Mouse (Mus musculus): ENCODE data around the gene Lrrc45. TPM values are rescaled to one million over a fixed set of nuclear protein-coding genes. Genes with fewer than 3 reads are reported as not detected.

Gene Lrrc45
- polyA plus RNA-seq, 1 experiment from 2014 or later = 75.4 TPM

GRCm38 (mm10) chr11:120684660-120685059, 29.1 kb upstream of the Lrrc45 start:
- no peak overlapping the region for H3K9ac ChIP-seq
- no peak overlapping the region for H3K4me3 ChIP-seq
- ATAC-seq (ENCODE audit: low FRiP score, low read depth) = no peak
- WGBS = 85% methylated on average over 2 of the region's 2 CpGs
- H3K27ac ChIP-seq = no peak overlapping the region
- no peaks in the 10 kb centered on the region for H3K9me3 ChIP-seq
- H3K4me2 ChIP-seq (replicated peaks) = no peak overlapping the region
- peaks cover 91% of the 10 kb centered on the region for H3K36me3 ChIP-seq
- H3K27me3 ChIP-seq = no peaks in the 10 kb centered on the region
- no peaks in the 10 kb centered on the region for H3K4me1 ChIP-seq

- Histone ChIP-seq H3K27ac (peak overlapping the region; percentile 83), H3K9ac (no peak overlapping the region)
- no peak for ATAC-seq (ENCODE audit: low FRiP score, low read depth)
Observed at GRCm38 (mm10) chr11:120686650-120687272, 27.0 kb upstream of the Lrrc45 start.

DNA sequence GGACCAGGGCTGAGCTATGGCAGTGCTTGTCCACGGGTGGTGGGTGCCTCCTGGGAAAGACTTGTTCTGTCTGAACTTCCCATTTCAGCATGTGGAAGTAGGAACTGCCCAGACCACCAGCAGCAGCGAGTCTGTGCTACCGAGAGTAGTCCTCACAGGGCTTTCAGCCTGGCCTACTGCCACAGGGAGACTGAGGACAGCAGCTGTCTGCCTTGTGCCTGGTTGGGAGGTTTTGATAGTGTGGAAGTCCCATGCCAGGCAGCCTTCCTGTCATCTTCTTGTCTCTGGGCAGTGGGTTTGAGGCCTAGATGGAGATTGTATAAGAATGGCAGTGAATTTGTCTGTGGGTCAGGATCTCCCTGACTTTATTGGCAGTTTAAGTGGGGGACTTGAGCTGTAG, 24.4 kb upstream of the Lrrc45 start:
- no peak for ATAC-seq (ENCODE audit: low FRiP score, low read depth)
- Histone ChIP-seq H3K27ac (no peak overlapping the region), H3K4me3 (no peak overlapping the region), H3K27me3 (no peaks in the 10 kb centered on the region), H3K4me2 (replicated peaks) (no peak overlapping the region), H3K9me3 (no peaks in the 10 kb centered on the region), H3K9ac (no peak overlapping the region; the same call in 1 of the 2 replicates), H3K36me3 (peaks cover 86% of the 10 kb centered on the region), H3K4me1 (0 out of 2 replicates have a peak, but pooled peaks cover under 1% of the 10 kb centered on the region)
- 80% methylated on average over 3 of the region's 3 CpGs for WGBS

More at GRCm38 (mm10) chr11:120686650-120687272, 27.0 kb upstream of the Lrrc45 start:
- Histone ChIP-seq H3K4me2 (replicated peaks) (no peak overlapping the region; the same call in 1 of the 2 replicates), H3K4me1 (no peaks in the 10 kb centered on the region), H3K36me3 (peaks cover 87% of the 10 kb centered on the region), H3K4me3 (no peak overlapping the region), H3K9me3 (no peaks in the 10 kb centered on the region), H3K27me3 (no peaks in the 10 kb centered on the region)
- 77% methylated on average over 20 of the region's 20 CpGs for WGBS

DNA sequence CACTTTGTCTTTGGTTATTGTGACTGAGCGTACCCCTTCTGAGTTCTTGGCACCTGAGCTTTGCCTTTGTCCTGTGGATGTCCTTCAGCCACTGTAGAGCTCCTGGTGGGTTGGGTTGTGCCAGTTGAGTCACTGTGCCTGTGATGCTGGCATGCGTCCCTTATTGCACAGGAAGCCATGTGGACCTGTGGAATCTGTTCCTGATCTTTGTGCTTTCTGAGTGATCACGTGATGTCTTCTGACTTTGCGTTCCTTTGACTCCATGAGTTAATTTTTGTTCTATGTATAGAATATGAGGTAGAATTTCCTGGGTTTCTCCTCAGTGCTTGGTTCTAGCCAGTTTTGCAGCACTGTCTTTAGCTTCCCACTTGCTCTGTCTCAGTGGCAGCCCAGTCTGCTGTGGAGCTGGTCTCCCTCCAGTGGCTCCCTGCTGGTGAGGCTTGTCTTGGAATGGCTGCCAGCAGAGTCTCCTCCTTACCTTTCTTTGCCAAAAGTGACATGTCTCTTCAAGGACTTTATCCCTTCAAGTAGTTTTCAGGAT, 21.2 kb upstream of the Lrrc45 start:
- 91% methylated on average over 4 of the region's 4 CpGs for WGBS
- no peaks in the 10 kb centered on the region for H3K9me3 ChIP-seq

DNA sequence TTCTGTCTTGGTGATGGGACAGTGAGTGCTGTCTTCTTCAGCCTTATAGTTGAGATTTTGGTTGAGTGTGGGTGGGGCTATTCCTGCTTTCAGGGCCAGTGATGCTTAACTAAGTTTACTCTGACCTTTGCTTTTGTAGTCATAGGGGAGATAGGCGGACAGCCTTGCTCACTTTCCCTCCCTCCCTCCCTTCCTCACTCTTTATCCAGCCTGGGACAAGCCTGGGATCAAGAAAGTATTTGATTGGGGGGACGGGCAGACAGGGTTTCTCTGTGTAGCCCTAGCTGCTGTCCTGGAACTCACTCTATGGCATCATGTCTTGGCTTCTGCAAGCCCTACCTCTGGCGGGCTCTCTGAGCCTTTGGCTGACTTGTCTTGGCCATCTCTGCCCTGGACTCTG, 20.3 kb upstream of the Lrrc45 start:
- Histone ChIP-seq H3K9me3 (no peaks in the 10 kb centered on the region), H3K27ac (no peak overlapping the region), H3K27me3 (no peaks in the 10 kb centered on the region), H3K4me2 (replicated peaks) (no peak overlapping the region), H3K9ac (no peak overlapping the region), H3K36me3 (peaks cover 71% of the 10 kb centered on the region), H3K4me1 (peaks cover 28% of the 10 kb centered on the region), H3K4me3 (no peak overlapping the region)
- ATAC-seq (ENCODE audit: low FRiP score, low read depth) = no peak
- WGBS = 87% methylated on average over 3 of the region's 3 CpGs

More for the DNA sequence above, 21.2 kb upstream of the Lrrc45 start:
- H3K9ac ChIP-seq = no peak overlapping the region
- H3K27me3 ChIP-seq = no peaks in the 10 kb centered on the region
- no peak overlapping the region for H3K4me2 ChIP-seq (replicated peaks)
- no peak overlapping the region for H3K4me3 ChIP-seq
- no peak overlapping the region for H3K27ac ChIP-seq
- no peak for ATAC-seq (ENCODE audit: low FRiP score, low read depth)
- H3K36me3 ChIP-seq = peaks cover 75% of the 10 kb centered on the region
- H3K4me1 ChIP-seq = peaks cover 21% of the 10 kb centered on the region

DNA sequence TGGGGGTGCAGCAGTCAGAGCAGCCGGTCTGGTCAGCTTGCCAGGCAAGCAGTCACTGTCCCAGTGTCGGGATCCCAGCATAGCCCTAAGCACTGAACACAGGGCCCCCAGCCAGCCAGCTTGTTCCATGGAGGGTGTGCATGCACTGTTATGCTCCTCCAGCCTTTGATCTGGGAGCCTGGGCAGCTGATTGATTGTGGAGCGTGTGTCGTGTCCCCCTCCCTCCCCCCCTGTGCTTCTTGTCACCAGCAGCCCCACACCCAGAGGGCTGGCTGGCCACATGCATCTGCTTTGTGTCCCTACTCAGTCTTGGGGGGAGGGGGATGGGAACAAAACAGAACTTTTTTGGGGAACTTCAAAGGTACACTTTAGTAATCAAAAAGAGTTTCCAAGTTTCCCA, 18.5 kb upstream of the Lrrc45 start:
- H3K9me3 ChIP-seq = no peaks in the 10 kb centered on the region
- no peaks in the 10 kb centered on the region for H3K27me3 ChIP-seq
- H3K9ac ChIP-seq = peak overlapping the region; percentile 26
- H3K36me3 ChIP-seq = peaks cover 73% of the 10 kb centered on the region
- peak; percentile 57 for ATAC-seq (ENCODE audit: low FRiP score, low read depth)
- 8% methylated on average over 4 of the region's 4 CpGs for WGBS
- no peak overlapping the region for H3K4me3 ChIP-seq
- peaks cover 28% of the 10 kb centered on the region for H3K4me1 ChIP-seq
- no peak overlapping the region for H3K4me2 ChIP-seq (replicated peaks)
- H3K27ac ChIP-seq = peak overlapping the region; percentile 63; the same call in 1 of the 2 replicates

GRCm38 (mm10) chr11:120695641-120696040, 18.1 kb upstream of the Lrrc45 start:
- ATAC-seq (ENCODE audit: low FRiP score, low read depth) = peak; percentile 25; the same call in 1 of the 2 replicates
- Histone ChIP-seq H3K36me3 (peaks cover 73% of the 10 kb centered on the region), H3K27ac (peak overlapping the region; percentile 63; the same call in 1 of the 2 replicates), H3K9me3 (no peaks in the 10 kb centered on the region), H3K27me3 (no peaks in the 10 kb centered on the region), H3K9ac (peak overlapping the region; percentile 53), H3K4me1 (peaks cover 28% of the 10 kb centered on the region), H3K4me3 (no peak overlapping the region), H3K4me2 (replicated peaks) (peak overlapping the region; percentile 14; the same call in 1 of the 2 replicates)
- 10% methylated on average over 12 of the region's 12 CpGs for WGBS

- Histone ChIP-seq H3K9me3 (no peaks in the 10 kb centered on the region), H3K4me3 (no peak overlapping the region), H3K27me3 (no peaks in the 10 kb centered on the region), H3K27ac (no peak overlapping the region), H3K4me2 (replicated peaks) (no peak overlapping the region), H3K36me3 (peaks cover 76% of the 10 kb centered on the region), H3K4me1 (peaks cover 28% of the 10 kb centered on the region), H3K9ac (no peak overlapping the region)
- 89% methylated on average over 6 of the region's 6 CpGs for WGBS
- ATAC-seq (ENCODE audit: low FRiP score, low read depth) = no peak
Observed at GRCm38 (mm10) chr11:120696568-120696967, 17.2 kb upstream of the Lrrc45 start.

DNA sequence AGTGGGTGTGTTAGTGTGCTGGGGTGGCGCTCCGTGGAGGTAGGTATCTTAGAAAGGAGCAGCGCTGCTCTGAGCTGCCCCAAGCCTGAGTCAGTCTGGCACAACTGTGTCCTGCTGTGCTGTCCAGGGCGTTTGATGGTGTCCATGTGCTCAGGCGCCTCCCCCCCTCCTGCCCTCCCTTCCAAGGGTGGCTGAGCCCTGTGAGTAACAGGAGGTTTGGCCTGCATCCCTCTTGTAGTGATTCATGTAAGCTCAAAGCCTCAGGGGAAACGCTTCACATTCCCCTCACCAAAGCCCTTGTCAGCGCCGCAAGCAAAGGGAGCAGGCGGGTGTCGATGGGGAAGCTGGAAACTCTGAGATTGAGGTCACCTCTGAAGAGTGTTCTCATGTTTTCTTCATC, 16.0 kb upstream of the Lrrc45 start:
- no peak overlapping the region for H3K27ac ChIP-seq
- peaks cover 28% of the 10 kb centered on the region for H3K4me1 ChIP-seq
- H3K4me2 ChIP-seq (replicated peaks) = no peak overlapping the region
- 38% methylated on average over 10 of the region's 10 CpGs for WGBS
- peak overlapping the region; percentile 50; the same call in 1 of the 2 replicates for H3K9ac ChIP-seq
- H3K9me3 ChIP-seq = no peaks in the 10 kb centered on the region
- no peak for ATAC-seq (ENCODE audit: low FRiP score, low read depth)
- H3K4me3 ChIP-seq = no peak overlapping the region
- no peaks in the 10 kb centered on the region for H3K27me3 ChIP-seq
- peaks cover 77% of the 10 kb centered on the region for H3K36me3 ChIP-seq

DNA sequence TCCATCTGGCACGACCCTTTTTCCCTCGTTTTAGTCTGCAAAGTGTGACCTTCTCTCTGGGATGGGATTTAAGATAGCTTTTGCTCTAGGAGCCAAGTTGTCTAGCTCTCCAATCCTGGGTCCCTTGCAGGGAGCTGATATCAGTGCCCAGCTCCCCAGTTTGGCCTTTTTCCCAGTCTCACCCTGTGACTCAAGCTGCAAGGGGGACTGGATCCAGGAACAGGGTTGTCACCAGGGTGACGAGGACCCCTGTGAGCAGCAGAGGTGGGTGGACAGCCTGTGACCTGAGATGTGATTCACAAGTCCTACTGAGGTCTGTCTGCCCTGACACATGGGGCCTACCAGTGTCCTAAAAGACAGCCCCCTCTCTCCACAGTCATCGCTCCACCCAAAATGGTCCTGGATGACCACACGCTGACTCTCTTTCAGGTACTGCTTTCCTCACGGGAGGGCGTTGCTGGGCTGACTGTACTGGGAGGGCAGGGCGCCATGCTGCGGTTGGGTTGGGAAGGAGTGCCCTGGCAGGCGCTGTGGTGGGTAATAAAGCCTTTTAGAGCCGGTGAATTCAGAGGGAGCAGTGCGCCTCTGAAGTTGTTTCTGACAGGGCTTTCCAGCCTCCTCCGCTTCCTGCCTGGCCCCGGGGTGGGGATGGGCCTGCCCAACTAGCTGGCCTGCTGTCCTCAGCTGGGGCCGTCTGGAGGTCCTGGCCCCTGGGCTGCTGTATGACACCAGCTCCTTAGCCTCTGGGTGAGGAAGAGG, 9.8 kb upstream of the Lrrc45 start:
- peak overlapping the region; percentile 50 for H3K9ac ChIP-seq
- no peak overlapping the region for H3K4me3 ChIP-seq
- no peak overlapping the region; the same call in 1 of the 2 replicates for H3K4me2 ChIP-seq (replicated peaks)
- WGBS = 19% methylated on average over 15 of the region's 15 CpGs
- peak overlapping the region; percentile 77 for H3K27ac ChIP-seq
- no peaks in the 10 kb centered on the region for H3K27me3 ChIP-seq
- H3K36me3 ChIP-seq = peaks cover 42% of the 10 kb centered on the region
- no peaks in the 10 kb centered on the region for H3K9me3 ChIP-seq
- H3K4me1 ChIP-seq = peaks cover 59% of the 10 kb centered on the region
- no peak for ATAC-seq (ENCODE audit: low FRiP score, low read depth)

DNA sequence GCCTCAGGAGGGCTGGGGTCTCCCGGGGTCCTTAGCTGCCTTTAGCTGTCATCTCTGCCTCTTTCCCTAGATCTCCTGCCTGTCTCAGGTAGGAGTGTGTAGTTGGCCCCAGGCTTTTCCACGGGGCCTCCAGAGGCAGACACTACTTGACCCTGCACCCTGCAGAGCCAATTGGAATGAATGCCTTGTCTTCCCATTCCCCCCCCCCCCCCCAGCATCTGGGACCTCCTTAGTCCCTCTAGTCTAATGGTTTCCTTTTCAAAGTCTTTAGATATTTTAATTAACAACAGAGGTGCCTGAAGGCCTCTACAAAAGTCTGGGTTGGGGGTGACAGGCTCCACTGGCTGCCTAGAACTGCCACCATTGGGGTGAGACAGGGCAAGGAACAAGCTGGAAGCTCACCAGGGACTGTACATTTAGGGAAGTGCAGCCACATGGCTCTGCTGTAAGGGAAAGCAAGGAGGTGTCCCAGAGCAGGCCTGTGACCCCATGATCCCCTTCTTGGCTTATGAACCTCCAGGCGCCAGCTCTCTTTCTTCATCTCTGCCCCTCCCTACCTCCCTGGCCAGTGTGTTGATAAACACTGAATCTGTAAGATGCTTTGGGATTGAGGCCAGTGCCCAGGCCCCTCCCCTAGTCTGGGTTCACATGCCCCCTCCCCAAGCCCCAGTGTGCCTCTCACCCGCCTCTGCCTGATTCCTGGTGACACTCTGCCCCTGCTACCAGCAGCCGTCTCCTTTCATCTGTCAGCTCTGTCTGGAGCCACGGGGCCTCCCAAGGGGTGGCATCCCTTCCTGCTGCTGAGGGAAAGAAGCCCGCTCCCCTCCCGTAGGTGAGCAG, 9.0 kb upstream of the Lrrc45 start:
- peaks cover 65% of the 10 kb centered on the region for H3K4me1 ChIP-seq

More for the DNA sequence above, 9.0 kb upstream of the Lrrc45 start:
- peak overlapping the region; percentile 77 for H3K27ac ChIP-seq
- H3K4me3 ChIP-seq = no peak overlapping the region
- H3K4me2 ChIP-seq (replicated peaks) = peak overlapping the region; percentile 27
- ATAC-seq (ENCODE audit: low FRiP score, low read depth) = 0 out of 2 replicates have a peak, but pooled peaks have one; percentile 3
- peak overlapping the region; percentile 61 for H3K9ac ChIP-seq
- H3K27me3 ChIP-seq = no peaks in the 10 kb centered on the region
- no peaks in the 10 kb centered on the region for H3K9me3 ChIP-seq
- peaks cover 42% of the 10 kb centered on the region for H3K36me3 ChIP-seq
- WGBS = 18% methylated on average over 8 of the region's 8 CpGs
